Mouse (Mus musculus) thymus, postnatal 4 days (tissue): ENCODE results near the gene Tspan31.

Source experiments
- DNase-seq: peaks from one replicate; pipeline ENCODE4 v3.0.0; 2021

Gene Tspan31

GRCm38 (mm10) chr10:127070190-127071121 is at the start of gene Tspan31:
TSS of gene Tspan31 (minus strand) at chr10:127070264.
- DNase-seq = peak; percentile 48

- DNase-seq = no peak
These were observed 49.2 kb upstream of the Tspan31 start for GRCm38 (mm10) chr10:127119229-127119628.

GRCm38 (mm10) chr10:127118470-127118869 is 48.4 kb upstream of the Tspan31 start:
- no peak for DNase-seq

GRCm38 (mm10) chr10:127115068-127115467 is 45.0 kb upstream of the Tspan31 start:
- no peak for DNase-seq

- no peak for DNase-seq
These were observed 44.3 kb upstream of the Tspan31 start for GRCm38 (mm10) chr10:127114408-127114807.

- no peak for DNase-seq
These were observed 41.2 kb upstream of the Tspan31 start for GRCm38 (mm10) chr10:127111001-127111887.

- no peak for DNase-seq
These were observed 38.2 kb upstream of the Tspan31 start for GRCm38 (mm10) chr10:127108262-127108583.

- DNase-seq = peak; percentile 63
These were observed 37.6 kb upstream of the Tspan31 start for GRCm38 (mm10) chr10:127107563-127108261.

- DNase-seq = no peak
These were observed 33.6 kb upstream of the Tspan31 start for GRCm38 (mm10) chr10:127103631-127104030.

- DNase-seq = no peak
These were observed 31.1 kb upstream of the Tspan31 start for GRCm38 (mm10) chr10:127101151-127101550.

- no peak for DNase-seq
These were observed 30.4 kb upstream of the Tspan31 start for GRCm38 (mm10) chr10:127100414-127100813.

- DNase-seq = no peak
These were observed 29.8 kb upstream of the Tspan31 start for GRCm38 (mm10) chr10:127099868-127100267.

- DNase-seq = no peak
These were observed 29.1 kb upstream of the Tspan31 start for GRCm38 (mm10) chr10:127099191-127099590.

- no peak for DNase-seq
These were observed 28.4 kb upstream of the Tspan31 start for GRCm38 (mm10) chr10:127098514-127098913.

GRCm38 (mm10) chr10:127094382-127094802 is 24.3 kb upstream of the Tspan31 start:
- no peak for DNase-seq

- DNase-seq = no peak
These were observed 22.7 kb upstream of the Tspan31 start for GRCm38 (mm10) chr10:127092742-127093141.

- DNase-seq = no peak
These were observed 21.7 kb upstream of the Tspan31 start for GRCm38 (mm10) chr10:127091507-127092396.

- DNase-seq = no peak
These were observed 20.7 kb upstream of the Tspan31 start for GRCm38 (mm10) chr10:127090560-127091411.

GRCm38 (mm10) chr10:127085633-127086032 is 15.6 kb upstream of the Tspan31 start:
- DNase-seq = no peak

GRCm38 (mm10) chr10:127085052-127085451 is 15.0 kb upstream of the Tspan31 start:
- no peak for DNase-seq

- DNase-seq = no peak
These were observed 13.8 kb upstream of the Tspan31 start for GRCm38 (mm10) chr10:127083915-127084306.
